Mouse (Mus musculus): Measurements from ENCODE around the gene Krtap9-3.
"Not testable (repeated sequence)": the region's sequence is repeated elsewhere in the genome, so short reads cannot be mapped to it uniquely, and the experiment has no call there.

The Krtap9-3 gene

DNA sequence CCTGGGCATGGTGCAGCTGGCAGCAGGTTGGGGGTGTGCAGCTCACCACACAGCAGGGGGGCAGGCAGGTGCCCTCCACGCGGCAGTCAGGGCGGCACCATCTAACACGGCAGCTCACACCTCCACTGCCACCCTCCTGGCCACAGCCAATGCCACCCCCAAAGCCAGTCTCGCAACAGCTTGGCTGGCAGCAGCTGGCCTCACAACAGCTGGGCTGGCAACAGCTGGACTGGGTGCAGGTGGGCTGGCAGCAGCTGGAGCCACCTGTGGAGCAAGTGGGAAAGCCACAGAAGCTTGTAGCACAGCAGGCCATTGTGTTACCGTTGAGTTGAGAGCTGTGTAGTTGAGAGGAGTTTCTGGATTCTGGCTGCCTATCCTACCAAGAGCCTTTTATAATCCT lies at the start of gene Krtap9-3:
TSS of gene Krtap9-3 (minus strand) at position 364 of the 400 bp plus-strand sequence.
- DNase-seq (ENCODE audit: low read depth, low spot score) = not testable (repeated sequence)

DNA sequence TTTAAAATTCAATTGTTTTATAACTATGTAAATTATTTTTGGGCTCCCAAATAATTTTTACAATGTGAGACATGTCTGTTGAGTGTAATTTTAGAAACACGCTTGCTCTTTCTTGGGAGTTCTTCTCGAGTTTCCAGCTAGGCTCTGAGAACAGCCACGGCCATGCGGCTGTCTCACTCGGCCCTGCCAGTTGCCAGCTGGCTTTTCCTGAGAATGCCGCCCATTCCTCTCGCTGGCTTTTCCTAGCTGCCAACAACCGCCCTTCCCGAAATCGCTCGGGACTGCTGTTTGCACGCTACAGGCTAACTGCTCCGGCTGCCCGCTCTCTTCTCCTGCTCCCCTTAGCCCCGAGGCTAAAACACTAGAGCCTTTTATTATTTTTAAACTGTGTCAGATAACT lies 48.5 kb upstream of the Krtap9-3 start:
- no peak for DNase-seq (ENCODE audit: low read depth, low spot score)

- no peak for DNase-seq (ENCODE audit: low read depth, low spot score)
These were observed 46.4 kb upstream of the Krtap9-3 start for GRCm38 (mm10) chr11:99644351-99644750.

GRCm38 (mm10) chr11:99643635-99644139 lies 45.8 kb upstream of the Krtap9-3 start, which contains the start of gene Krtap4-7:
Gene Krtap4-7 (minus strand): TSS chr11:99644089.
- not testable (repeated sequence) for DNase-seq (ENCODE audit: low read depth, low spot score)

- DNase-seq (ENCODE audit: low read depth, low spot score) = no peak
These were observed 43.0 kb upstream of the Krtap9-3 start for GRCm38 (mm10) chr11:99640926-99641325.

GRCm38 (mm10) chr11:99637086-99637485 lies 39.2 kb upstream of the Krtap9-3 start:
- DNase-seq (ENCODE audit: low read depth, low spot score) = no peak

DNA sequence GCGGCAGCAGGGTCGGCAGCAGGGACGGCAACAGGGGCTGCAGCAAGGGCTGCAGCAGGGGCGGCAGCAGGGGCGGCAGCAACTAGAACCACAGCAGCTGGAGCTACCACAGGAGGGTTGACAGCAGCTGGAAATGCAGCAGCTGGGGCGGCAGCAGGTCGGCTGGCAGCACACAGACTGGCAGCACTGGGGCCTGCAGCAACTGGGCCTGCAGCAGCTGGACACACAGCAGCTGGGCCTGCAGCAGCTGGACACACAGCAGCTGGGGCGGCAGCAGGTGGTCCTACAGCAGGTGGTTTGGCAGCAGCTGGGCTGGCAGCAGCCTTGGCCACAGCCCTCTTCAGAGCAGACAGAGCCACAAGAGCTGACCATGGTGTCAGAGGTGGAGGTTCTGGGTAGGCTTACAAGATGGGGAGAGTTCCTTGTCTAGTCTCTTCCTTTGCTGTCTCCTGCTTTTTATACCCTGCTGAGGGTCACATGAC lies 36.8 kb upstream of the Krtap9-3 start, which contains the start of gene Krtap4-2:
TSS of gene Krtap4-2 (minus strand) at position 432 of the 482 bp plus-strand sequence.
- no peak for DNase-seq (ENCODE audit: low read depth, low spot score)

DNA sequence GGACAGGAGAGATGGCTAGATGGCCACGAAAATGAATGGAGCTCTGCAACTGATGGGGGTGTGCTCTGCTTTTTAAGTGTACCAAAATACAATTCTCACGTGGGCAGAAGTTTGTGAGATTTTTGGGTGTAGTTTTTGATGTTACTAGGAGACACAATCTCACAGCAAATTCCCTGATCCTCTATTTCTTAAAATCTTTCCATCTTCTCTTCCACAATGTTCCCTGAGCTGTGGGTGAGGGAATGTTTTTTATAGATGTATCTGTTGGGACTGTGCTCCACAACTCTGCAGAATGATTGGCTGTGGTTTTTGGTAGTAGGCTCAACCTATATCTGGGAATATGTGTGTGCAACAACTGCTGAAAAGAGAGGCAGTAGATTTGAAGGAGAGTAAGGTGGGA lies 35.4 kb upstream of the Krtap9-3 start:
- no peak for DNase-seq (ENCODE audit: low read depth, low spot score)

DNA sequence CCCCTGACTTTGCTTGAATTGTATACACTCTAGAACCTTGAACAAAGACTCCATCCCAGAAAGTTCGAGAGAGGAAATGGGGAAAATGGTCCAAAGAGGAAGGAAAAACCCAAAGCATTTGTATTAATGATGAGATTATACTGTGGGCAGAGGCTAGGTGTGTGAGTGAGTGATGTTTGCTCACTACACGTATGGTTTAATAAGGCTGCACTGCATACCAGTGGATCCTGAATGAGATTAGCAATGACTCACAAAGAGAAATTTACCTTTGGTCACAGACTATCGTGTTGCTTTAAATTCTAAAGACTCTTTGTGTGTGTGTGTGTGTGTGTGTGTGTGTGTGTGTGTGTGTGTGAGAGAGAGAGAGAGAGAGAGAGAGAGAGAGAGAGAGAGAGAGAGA lies 33.0 kb upstream of the Krtap9-3 start:
- DNase-seq (ENCODE audit: low read depth, low spot score) = no peak

- no peak for DNase-seq (ENCODE audit: low read depth, low spot score)
These were observed 30.2 kb upstream of the Krtap9-3 start, which contains the start of gene Krtap4-1 for GRCm38 (mm10) chr11:99628138-99628537. Gene Krtap4-1 (minus strand): TSS chr11:99628238.

DNA sequence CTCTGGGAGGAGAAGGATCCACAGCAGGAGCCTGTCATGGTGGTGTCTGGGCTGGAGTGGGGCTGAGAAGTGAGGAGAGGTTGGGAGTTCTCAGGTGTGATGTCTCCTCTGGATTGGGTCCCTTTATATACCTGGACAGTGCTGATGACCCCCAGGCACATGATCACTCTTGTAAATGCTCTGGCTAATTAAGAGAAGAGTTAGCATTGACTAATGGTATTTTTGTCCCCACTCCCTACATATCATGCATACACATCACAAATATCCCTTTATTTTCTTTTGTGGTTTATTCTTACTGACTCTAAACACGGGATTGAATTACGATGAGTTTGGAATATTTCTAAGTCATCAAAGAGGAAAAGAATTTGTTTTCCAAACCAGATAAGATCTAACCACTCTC lies 22.4 kb upstream of the Krtap9-3 start, which contains the start of gene Gm11562:
TSS of gene Gm11562 (minus strand) at position 101 of the 400 bp plus-strand sequence.
- no peak for DNase-seq (ENCODE audit: low read depth, low spot score)

DNA sequence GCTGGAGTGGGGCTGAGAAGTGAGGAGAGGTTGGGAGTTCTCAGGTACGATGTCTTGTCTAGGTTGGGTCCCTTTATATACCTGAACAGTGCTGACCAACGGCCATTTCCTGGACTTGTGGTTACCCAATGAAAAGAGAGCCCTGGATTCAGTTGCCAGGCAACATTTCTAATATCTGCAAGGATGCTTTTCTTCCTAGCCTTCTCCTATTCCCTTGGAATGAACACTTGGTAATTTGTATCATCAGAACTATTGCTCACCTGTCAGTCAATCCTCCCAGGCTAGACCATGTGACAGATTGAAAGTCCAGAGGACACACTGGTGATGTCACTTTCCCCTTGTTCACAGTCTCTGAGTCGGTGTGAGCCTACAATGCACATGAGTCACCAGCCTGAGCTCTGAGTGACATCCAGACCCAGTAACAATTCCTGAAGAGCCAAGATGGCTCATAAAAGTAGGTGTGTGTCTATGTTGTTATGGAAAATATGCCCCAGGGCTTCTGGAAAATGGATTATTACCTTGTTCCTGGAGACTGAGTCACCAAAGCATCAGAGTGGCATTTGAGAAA lies 17.0 kb upstream of the Krtap9-3 start, which contains the start of gene Krtap2-4:
TSS of gene Krtap2-4 (minus strand) at position 51 of the 568 bp plus-strand sequence.
- no peak for DNase-seq (ENCODE audit: low read depth, low spot score)

DNA sequence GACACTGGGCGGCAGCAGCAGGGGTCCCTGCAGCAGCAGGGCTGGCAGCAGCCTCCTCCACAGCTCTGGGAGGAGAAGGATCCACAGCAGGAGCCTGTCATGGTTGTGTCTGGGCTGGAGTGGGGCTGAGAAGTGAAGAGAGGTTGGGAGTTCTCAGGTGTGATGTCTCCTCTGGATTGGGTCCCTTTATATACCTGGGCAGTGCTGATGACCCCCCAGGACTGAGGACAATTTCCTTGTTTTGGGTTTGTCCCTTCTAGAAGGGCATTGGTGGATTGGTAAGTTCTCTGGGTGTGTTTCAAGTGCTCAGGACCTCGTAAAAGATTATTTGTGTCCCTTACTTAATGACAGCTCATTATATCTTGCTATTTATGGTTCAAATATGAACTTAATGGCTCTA lies 12.2 kb upstream of the Krtap9-3 start, which contains the start of gene Gm11937:
TSS of gene Gm11937 (minus strand) at position 101 of the 400 bp plus-strand sequence.
- DNase-seq (ENCODE audit: low read depth, low spot score) = not testable (repeated sequence)

DNA sequence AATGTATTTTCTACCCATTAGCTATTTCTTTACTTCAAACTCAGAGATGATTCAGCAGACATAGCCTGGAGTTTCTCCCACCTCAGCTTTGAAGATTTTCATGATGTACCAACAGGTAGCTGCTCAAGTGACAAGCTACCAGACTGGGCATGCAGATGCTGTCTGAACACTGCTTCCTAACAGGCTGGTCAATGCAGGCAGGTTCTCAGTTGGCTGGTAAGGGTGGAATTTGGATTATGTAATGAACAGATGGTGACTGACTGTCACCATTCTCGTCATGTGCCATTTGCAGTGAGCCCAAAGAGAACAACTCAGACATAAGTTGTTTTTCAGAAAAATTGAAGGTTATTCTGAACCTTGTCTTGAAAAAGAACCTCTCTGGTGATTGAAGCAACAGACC lies 11.2 kb upstream of the Krtap9-3 start:
- no peak for DNase-seq (ENCODE audit: low read depth, low spot score)

DNA sequence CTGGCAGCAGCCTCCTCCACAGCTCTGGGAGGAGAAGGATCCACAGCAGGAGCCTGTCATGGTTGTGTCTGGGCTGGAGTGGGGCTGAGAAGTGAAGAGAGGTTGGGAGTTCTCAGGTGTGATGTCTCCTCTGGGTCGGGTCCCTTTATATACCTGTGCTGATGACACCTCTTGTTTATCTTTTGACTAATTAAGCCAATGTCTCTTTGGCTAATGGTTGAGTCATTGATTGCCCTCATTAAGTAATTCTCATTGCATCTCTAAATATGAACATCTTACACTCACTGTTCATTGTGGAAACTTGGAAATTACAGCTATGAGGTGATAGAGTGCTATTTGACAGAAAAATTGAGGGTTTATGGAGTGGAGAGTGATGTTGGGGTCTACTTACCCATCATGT lies 5.3 kb upstream of the Krtap9-3 start, which contains the start of gene Gm11938:
TSS of gene Gm11938 (minus strand) at position 101 of the 400 bp plus-strand sequence.
- not testable (repeated sequence) for DNase-seq (ENCODE audit: low read depth, low spot score)

- no peak for DNase-seq (ENCODE audit: low read depth, low spot score)
These were observed 6.9 kb downstream of the Krtap9-3 start, which contains the start of gene Krtap1-3 for GRCm38 (mm10) chr11:99590981-99591380. Gene Krtap1-3 (minus strand): TSS chr11:99591339.

DNA sequence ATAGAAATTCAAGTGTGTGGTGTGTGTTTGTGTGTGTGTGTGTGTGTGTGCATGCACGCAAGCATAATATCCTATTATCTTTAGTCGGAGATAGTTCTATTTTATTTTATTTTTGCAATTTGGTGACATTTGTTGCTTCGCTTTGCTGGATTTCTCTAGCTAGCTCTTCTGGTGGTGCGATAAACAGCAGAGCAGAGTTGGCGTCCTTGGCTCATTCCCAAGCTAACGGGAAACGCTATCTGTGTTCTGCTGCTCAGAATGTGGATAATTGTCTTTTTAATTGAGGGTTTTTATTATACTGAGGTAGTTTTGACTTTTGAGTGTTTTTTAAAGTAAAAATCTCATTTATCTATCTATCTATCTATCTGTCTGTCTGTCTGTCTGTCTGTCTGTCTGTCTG lies 12.8 kb downstream of the Krtap9-3 start:
- DNase-seq (ENCODE audit: low read depth, low spot score) = no peak

- DNase-seq (ENCODE audit: low read depth, low spot score) = no peak
These were observed 14.6 kb downstream of the Krtap9-3 start, which contains the start of gene Krtap1-4 for GRCm38 (mm10) chr11:99583245-99583704. Gene Krtap1-4 (minus strand): TSS chr11:99583654.

GRCm38 (mm10) chr11:99581564-99581963 lies 16.3 kb downstream of the Krtap9-3 start:
- no peak for DNase-seq (ENCODE audit: low read depth, low spot score)

- no peak for DNase-seq (ENCODE audit: low read depth, low spot score)
These were observed 16.9 kb downstream of the Krtap9-3 start for GRCm38 (mm10) chr11:99581051-99581450.

- no peak for DNase-seq (ENCODE audit: low read depth, low spot score)
These were observed 17.3 kb downstream of the Krtap9-3 start, which contains the start of gene Krtap1-5 for GRCm38 (mm10) chr11:99580636-99581035. Gene Krtap1-5 (minus strand): TSS chr11:99581016.

GRCm38 (mm10) chr11:99574106-99574505 lies 23.8 kb downstream of the Krtap9-3 start:
- peak; percentile 71 for DNase-seq (ENCODE audit: low read depth, low spot score)

All from R1 (cell line).